Mouse (Mus musculus) embryo, embryonic 10 days (tissue): Measurements from ENCODE around the gene Maml3.

ENCODE experiments used
- DNase-seq: peaks from one replicate; pipeline ENCODE4 v3.0.0-alpha.2; 2015; ENCODE audit warnings: low spot score

Gene Maml3

GRCm38 (mm10) chr3:51661376-51661775 is 443.5 kb downstream of the Maml3 start:
- DNase-seq, result no peak

DNA sequence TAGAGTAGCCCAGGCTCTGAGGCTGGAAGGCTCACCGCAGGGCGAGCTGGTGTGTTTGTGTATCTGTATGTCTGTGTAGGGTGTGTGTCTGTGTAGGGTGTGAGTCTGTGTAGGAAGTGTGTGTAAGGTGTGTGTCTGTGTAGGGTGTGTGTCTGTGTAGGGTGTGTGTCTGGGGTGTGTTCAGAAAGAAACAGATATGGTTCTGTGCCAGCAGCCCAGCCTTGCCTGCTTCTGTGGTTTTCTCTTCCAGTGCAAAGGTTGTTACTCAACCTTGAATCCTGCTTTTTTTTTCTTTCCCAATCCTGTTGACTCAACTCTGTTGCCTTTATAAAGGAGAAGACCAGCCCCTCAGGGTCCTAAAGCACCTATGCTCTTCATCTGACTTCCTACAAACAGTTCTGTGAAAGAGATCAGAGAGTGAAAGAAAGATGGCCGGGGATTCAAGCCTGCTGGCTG is 444.0 kb downstream of the Maml3 start:
- no peak for DNase-seq

DNA sequence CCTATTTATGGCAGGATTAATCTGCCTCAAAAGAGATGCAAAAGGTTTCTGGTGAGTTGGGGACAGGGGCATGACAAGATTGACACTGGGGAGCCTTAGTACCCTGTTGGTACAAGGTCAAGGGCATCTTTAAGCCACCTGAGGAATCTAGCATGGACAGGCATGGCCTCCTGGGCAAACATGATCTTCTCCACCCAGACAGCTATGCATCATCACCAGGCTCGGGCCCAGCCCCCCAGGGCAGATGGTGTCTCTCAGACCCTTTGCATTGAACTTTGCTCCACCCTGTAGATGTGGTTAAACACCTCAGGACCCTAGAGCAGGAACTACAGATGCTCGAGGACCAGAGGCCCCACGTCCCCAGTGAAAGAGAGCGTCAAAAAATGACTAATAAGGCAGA is 444.8 kb downstream of the Maml3 start, which contains the start of gene Mgst2:
TSS of gene Mgst2 (plus strand) at position 301 of the 400 bp plus-strand sequence.
- DNase-seq, result no peak

DNA sequence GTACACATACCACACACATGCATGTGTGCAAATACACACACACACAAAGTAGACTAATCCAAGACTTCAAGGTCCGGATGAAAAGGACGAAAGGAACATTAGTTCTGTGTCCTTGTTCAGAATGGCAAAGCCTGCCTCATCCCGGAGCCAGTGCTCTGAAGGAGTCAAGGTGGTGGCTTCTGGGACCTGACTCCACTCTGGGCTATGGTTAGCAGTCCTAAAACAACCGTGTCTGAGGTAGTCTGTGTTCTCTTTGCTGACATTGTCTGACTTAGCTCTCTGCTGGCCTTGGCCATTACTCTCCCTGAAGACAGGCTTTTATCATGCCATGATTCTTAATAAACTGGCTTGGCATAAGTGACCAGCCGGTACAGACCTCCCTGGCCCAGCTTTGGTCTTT is 445.5 kb downstream of the Maml3 start:
- no peak for DNase-seq

GRCm38 (mm10) chr3:51654303-51655055 is 450.4 kb downstream of the Maml3 start:
- DNase-seq, result no peak

DNA sequence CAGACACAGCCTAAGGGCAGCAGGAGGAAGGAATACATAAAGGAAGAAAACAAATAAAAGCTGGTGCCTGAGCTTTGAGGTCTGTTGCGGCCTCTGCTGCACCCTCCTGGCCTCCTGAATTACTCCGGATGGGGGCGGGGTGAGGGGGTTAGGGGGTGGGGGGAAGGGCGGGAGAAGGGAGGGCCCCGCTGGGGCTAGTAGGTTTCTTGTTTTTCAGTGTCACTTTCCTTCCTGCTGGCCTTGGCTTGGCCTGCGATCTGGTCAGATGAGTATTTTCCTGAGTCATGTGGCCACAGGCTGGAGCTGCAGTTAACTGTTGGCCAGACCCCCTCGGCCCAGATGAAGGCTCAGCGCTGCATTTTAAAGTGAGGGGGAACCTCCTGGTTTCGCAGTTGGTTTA is 452.2 kb downstream of the Maml3 start:
- peak; percentile 81 for DNase-seq

DNA sequence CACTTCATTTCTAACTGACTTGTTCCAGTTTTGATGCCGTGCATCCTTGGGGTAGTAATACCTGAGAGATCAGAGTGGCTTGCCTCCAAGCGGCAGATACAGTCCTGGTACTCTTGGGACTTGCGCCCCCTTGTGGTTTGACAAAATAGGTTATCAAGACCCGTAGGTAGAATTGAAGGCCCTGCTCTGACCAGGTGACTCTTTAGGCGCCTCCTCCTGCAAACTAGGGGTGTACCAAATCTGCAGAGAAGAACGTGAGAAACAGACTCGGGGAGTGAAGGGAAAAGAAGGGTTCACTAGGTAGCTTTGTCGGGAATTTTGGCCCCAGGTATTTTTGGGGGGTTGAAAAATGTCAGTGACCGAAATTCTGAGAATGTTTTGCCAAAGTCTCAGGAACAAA is 452.6 kb downstream of the Maml3 start:
- DNase-seq, result peak; percentile 94

- DNase-seq, result no peak
Measured at GRCm38 (mm10) chr3:51651149-51651548, 453.7 kb downstream of the Maml3 start.

- DNase-seq, result no peak
Measured at GRCm38 (mm10) chr3:51649986-51650385, 454.9 kb downstream of the Maml3 start.

DNA sequence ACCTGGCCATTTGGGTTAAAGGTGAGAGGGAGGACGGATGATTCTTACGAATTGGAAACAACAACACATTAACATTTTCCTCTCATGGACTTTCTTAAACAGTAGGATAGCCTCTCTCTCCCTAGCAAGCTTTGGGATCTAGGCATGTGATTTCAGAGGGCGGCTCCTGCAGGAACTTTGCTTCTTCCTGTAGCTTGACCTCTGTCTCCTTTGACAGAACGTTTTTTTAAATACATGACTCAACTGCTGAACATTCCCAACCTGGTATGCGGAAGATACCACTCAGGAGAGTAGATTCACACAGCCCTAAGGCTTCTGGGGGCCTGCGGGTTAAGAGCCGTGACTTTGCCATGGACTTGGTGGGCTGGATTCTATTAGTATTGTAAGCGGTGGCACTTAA is 455.4 kb downstream of the Maml3 start:
- DNase-seq, result no peak

DNA sequence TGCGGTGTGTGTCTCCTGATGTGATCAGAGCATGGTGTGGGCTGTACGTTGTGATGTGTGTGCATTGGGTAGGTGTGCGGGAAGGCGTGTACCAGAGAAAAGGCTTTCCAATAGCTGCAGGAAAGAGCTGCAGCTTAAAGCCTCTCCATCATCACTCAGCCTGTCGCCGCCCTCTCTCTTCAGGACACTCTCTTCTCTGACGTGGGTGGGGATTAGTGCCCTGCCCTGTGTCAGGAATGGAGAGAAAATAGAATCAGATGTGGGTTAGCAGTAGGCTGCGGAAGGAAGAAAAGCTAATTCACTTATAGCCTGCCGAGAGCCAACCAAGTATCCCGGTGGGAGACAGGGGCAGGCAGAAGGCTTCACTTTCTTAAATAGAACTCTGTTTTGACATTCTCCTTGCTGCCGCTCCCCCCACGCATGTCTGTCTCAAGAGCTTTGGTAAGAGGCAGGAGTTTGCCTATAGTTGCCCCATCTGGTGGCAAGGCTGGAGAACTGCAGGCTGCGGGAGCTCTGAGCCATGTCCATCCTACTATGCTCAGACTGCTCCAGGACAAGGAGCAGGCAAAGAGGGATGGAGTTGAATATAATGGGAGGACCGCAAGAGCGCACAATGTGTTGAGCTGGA is 456.7 kb downstream of the Maml3 start:
- peak; percentile 88 for DNase-seq

DNA sequence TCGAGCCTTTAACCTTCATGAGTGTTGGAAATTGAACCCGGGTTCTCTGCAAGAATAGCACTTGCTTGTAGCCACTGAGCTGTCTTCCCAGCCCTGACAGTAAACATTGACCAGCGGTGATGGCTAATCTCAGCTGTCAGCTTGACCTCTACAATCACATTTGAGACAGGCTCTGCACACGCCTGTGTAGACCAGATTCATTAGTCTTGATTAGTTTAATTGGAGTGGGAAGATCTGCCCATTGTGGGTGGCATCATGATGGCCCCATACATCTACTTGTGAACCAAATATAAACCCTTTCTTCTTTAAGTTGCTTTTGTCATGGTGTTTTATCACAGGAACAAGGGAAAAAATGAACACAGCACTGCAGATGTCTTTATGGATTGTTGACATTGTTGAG is 457.5 kb downstream of the Maml3 start:
- DNase-seq, result no peak

DNA sequence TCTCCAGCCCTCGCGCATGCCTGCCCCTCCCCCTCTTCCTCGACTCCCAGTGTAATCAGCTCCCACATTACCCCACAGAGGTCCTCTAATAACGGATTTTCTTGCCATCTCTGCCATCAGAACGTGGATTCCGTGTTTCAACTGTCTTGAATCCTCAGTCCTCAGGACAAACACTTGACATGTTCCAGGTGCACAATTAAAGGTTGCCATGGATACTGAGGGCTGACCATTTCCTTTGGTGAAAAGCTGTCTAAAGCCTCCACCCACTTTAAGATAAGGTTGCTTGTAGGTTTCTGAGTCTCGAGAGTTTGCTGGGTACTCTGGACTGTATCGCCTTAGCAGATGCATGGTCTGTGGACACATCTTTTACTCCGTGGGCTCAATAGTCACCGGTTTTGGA is 458.6 kb downstream of the Maml3 start:
- DNase-seq, result peak; percentile 39

DNA sequence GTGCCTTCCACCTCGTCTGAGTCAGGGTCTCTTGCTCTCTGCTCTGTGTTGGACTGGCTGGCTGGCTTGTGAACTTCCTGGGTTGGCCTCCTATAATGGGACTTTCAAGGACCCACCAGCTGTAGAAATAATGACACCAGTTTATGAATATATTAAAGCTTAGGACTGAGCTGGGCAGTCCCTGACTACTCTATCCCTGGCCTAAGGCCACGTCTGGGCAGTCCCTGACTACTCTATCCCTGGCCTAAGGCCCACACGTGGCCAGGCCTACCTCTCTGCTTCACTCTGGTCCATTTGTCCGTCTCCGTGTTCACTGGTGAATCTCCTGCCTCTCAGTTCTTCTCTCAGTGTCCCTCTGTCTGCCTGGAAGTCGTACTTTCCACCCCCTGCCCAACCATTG is 459.4 kb downstream of the Maml3 start:
- DNase-seq, result no peak

- no peak for DNase-seq
Measured at GRCm38 (mm10) chr3:51638260-51638659, 466.6 kb downstream of the Maml3 start.

DNA sequence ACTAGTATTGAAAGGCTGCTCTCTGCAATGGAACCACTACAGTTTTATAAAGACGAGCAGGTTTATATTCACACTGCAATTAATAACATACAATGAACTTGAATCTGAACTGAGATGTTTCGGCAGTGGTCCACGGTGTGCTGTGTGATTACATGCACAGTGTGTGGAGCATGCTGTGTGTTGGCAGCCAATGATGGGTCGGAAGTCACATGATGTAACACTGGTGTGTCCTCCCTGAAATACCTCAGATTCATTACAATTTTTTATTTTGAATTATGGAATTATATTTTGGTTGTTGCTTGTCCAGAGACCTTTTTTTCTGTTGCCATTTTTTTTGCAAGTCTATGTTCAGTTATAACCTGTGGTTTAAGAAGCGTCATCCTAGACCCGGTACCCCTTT is 467.6 kb downstream of the Maml3 start:
- DNase-seq, result no peak

GRCm38 (mm10) chr3:51636700-51637099 is 468.2 kb downstream of the Maml3 start:
- no peak for DNase-seq

GRCm38 (mm10) chr3:51635960-51636359 is 468.9 kb downstream of the Maml3 start:
- DNase-seq, result no peak
